Mouse (Mus musculus) heart, postnatal 0 days (tissue): ENCODE results near the gene Pf4. TPM values are rescaled to one million over a fixed set of nuclear protein-coding genes. Genes with fewer than 3 reads are reported as not detected.
A peak's percentile ranks its signal among the peaks of the same experiment; 100 is the strongest.

ENCODE experiments used
- ATAC-seq: fragments of 200-750 bp; cut with Nextera tagmentation; 2 replicates; pipeline ENCODE4 v1.8.0; 2017; ENCODE audit warnings: low read depth, moderate number of reproducible peaks, moderate library complexity; ENCODE audit not compliant: insufficient read depth
- DNase-seq: peaks from one replicate; pipeline ENCODE4 v3.0.0-alpha.2; 2016; ENCODE audit warnings: low spot score
- H3K27ac ChIP-seq: fragments of 300-500 bp; sonication (generic); 2 replicates; pipeline ENCODE4 v1.5.1; 2014; ENCODE audit warnings: low read depth, mild to moderate bottlenecking
- H3K27me3 ChIP-seq: fragments of 300-500 bp; sonication (generic); 2 replicates; pipeline ENCODE4 v1.6.1; 2014; ENCODE audit warnings: low read length, mixed read lengths; ENCODE audit not compliant: control insufficient read depth, insufficient read depth
- H3K36me3 ChIP-seq: fragments of 300-500 bp; sonication (generic); replicated peaks from 2 replicates; pipeline ENCODE4 v1.6.1; 2014; ENCODE audit warnings: low read length, mixed read lengths; ENCODE audit not compliant: control insufficient read depth, insufficient read depth
- H3K4me1 ChIP-seq: fragments of 300-500 bp; sonication (generic); 2 replicates; pipeline ENCODE4 v1.6.1; 2014; ENCODE audit warnings: antibody characterized with exemption; ENCODE audit not compliant: control insufficient read depth, insufficient read depth
- H3K4me2 ChIP-seq: fragments of 300-500 bp; sonication (generic); 2 replicates; pipeline ENCODE4 v1.6.1; 2014; ENCODE audit warnings: low read depth, mild to moderate bottlenecking, low read length, moderate library complexity
- H3K4me3 ChIP-seq: fragments of 300-500 bp; sonication (generic); 2 replicates; pipeline ENCODE4 v1.5.1; 2014; ENCODE audit warnings: low read depth, low read length
- H3K9ac ChIP-seq: fragments of 300-500 bp; sonication (generic); replicated peaks from 2 replicates; pipeline ENCODE4 v1.6.1; 2014; ENCODE audit warnings: low read depth, low read length, mixed read lengths
- H3K9me3 ChIP-seq: fragments of 300-500 bp; sonication (generic); replicated peaks from 2 replicates; pipeline ENCODE4 v1.6.1; 2016; ENCODE audit warnings: low read length; ENCODE audit not compliant: control insufficient read depth
- CTCF ChIP-seq: IDR thresholded peaks from 2 replicates; pipeline ENCODE4 v1.5.1; 2016; ENCODE audit warnings: antibody characterized with exemption, control low read depth, low read depth
- EP300 ChIP-seq: IDR thresholded peaks from 2 replicates; pipeline ENCODE4 v1.6.1; 2016; ENCODE audit warnings: antibody characterized with exemption, low read depth
- WGBS: fragments of 180-500 bp; shearing (Covaris S2); extraction: QIAGEN DNeasy Blood & Tissue Kit; methylation state at CpG from one replicate; pipeline ENCODE4 v1.1.7; 2014; 5-methylcytosine and 5-hydroxymethylcytosine counted together
- polyA plus RNA-seq: library from polyadenylated mRNA; unstranded; fragments of >200 nt; fragmentation: Nextera tagmentation; extraction: Ambion mirVana; gene quantifications from 2 replicates; pipeline ENCODE4 v1.2.1, GENCODE M21; 2015
- total RNA-seq: library from RNA; depleted of rRNA; stranded (reverse); fragments of >200 nt; gene quantifications from 2 replicates; pipeline ENCODE4 v1.2.3, GENCODE M21; 2014; ENCODE audit warnings: low replicate concordance

Pf4 gene
- total and polyA plus RNA-seq, 2 experiments from 2014 or later, result 66.0 to 102 TPM

- H3K27ac ChIP-seq, result no peak overlapping the region
- ATAC-seq (no peak), DNase-seq (no peak)
- H3K9ac ChIP-seq, result no peak overlapping the region
- H3K4me3 ChIP-seq, result no peak overlapping the region
- H3K36me3 ChIP-seq, result no peaks in the 10 kb centered on the region
- peaks cover 3% of the 10 kb centered on the region for H3K27me3 ChIP-seq
- no peaks in the 10 kb centered on the region for H3K9me3 ChIP-seq
- TF ChIP-seq EP300 (no peak), CTCF (no peak)
- peaks cover 8% of the 10 kb centered on the region; the same call in 1 of the 2 replicates for H3K4me1 ChIP-seq
- H3K4me2 ChIP-seq, result no peak overlapping the region
- 87% methylated on average over 1 of the region's 1 CpGs for WGBS
These were observed 18.3 kb upstream of the Pf4 start for GRCm38 (mm10) chr5:90753934-90754333.

GRCm38 (mm10) chr5:90758020-90758605 lies 14.1 kb upstream of the Pf4 start:
- no peak overlapping the region for H3K27ac ChIP-seq
- ATAC-seq, result no peak
- no peak overlapping the region for H3K9ac ChIP-seq
- H3K9me3 ChIP-seq, result no peaks in the 10 kb centered on the region
- H3K4me1 ChIP-seq, result peaks cover 13% of the 10 kb centered on the region; the same call in 1 of the 2 replicates
- peak; percentile 7 for DNase-seq
- H3K27me3 ChIP-seq, result peaks cover 13% of the 10 kb centered on the region
- no peak overlapping the region for H3K4me2 ChIP-seq
- no peak overlapping the region for H3K4me3 ChIP-seq
- no peak for TF ChIP-seq EP300
- TF ChIP-seq CTCF, result no peak
- no peaks in the 10 kb centered on the region for H3K36me3 ChIP-seq
- WGBS, result 37% methylated on average over 5 of the region's 5 CpGs

GRCm38 (mm10) chr5:90759077-90760065 lies 12.9 kb upstream of the Pf4 start, which contains the start of gene Cxcl5:
Gene Cxcl5 (plus strand): TSS chr5:90759360.
- TF ChIP-seq EP300 (no peak), CTCF (no peak)
- WGBS, result 7% methylated on average over 32 of the region's 32 CpGs
- H3K27ac ChIP-seq, result no peak within 1 kb of the TSS

GRCm38 (mm10) chr5:90760303-90760702 lies 11.9 kb upstream of the Pf4 start:
- no peak for ATAC-seq
- TF ChIP-seq EP300 (no peak), CTCF (no peak)
- no peak overlapping the region for H3K27ac ChIP-seq

More at GRCm38 (mm10) chr5:90759077-90760065, 12.9 kb upstream of the Pf4 start, which contains the start of gene Cxcl5:
- Histone ChIP-seq H3K9me3 (no peaks in the 10 kb centered on the region), H3K36me3 (no peaks in the 10 kb centered on the region), H3K4me2 (peak within 1 kb of the TSS; percentile 42), H3K4me1 (peaks cover 13% of the 10 kb centered on the region; the same call in 1 of the 2 replicates), H3K9ac (no peak within 1 kb of the TSS), H3K4me3 (peak within 1 kb of the TSS; percentile 26), H3K27me3 (peaks cover 13% of the 10 kb centered on the region)
- ATAC-seq (no peak), DNase-seq (no peak)

GRCm38 (mm10) chr5:90760844-90761243 lies 11.4 kb upstream of the Pf4 start:
- Histone ChIP-seq H3K9me3 (no peaks in the 10 kb centered on the region), H3K9ac (no peak overlapping the region), H3K36me3 (no peaks in the 10 kb centered on the region), H3K4me2 (no peak overlapping the region), H3K27ac (no peak overlapping the region), H3K4me1 (peaks cover 13% of the 10 kb centered on the region; the same call in 1 of the 2 replicates), H3K4me3 (no peak overlapping the region), H3K27me3 (peaks cover 13% of the 10 kb centered on the region)
- 86% methylated on average over 2 of the region's 2 CpGs for WGBS
- no peak for TF ChIP-seq EP300
- TF ChIP-seq CTCF, result no peak
- DNase-seq (no peak), ATAC-seq (no peak)

More at GRCm38 (mm10) chr5:90760303-90760702, 11.9 kb upstream of the Pf4 start:
- Histone ChIP-seq H3K27me3 (peaks cover 13% of the 10 kb centered on the region), H3K9me3 (no peaks in the 10 kb centered on the region), H3K36me3 (no peaks in the 10 kb centered on the region), H3K4me3 (no peak overlapping the region), H3K4me2 (no peak overlapping the region), H3K9ac (no peak overlapping the region), H3K4me1 (peaks cover 13% of the 10 kb centered on the region; the same call in 1 of the 2 replicates)
- DNase-seq, result no peak
- 54% methylated on average over 4 of the region's 4 CpGs for WGBS
